Mouse (Mus musculus) heart, embryonic 14.5 days (tissue): ENCODE measurements around the gene Serf2. TPM values are rescaled to one million over a fixed set of nuclear protein-coding genes. Genes with fewer than 3 reads are reported as not detected.
A peak's percentile ranks its signal among the peaks of the same experiment; 100 is the strongest.

Experiments
- ATAC-seq: fragments of 200-750 bp; cut with Nextera tagmentation; 2 replicates; pipeline ENCODE4 v1.8.0; 2017; ENCODE audit warnings: low read depth, moderate TSS enrichment; ENCODE audit not compliant: insufficient number of reproducible peaks, insufficient read depth, low FRiP score
- H3K27ac ChIP-seq, 2 experiments: fragments of 200-500 bp in 1 of 2; fragments of 300-500 bp in 1 of 2; sonication (generic) in 1 of 2; replicated peaks in 1 of 2; 2 replicates each; pipeline ENCODE4 v1.5.1; 2012 to 2014; ENCODE audit warnings: low read depth in 2 of 2, low read length in 2 of 2, control low read depth in 1 of 2, mild to moderate bottlenecking in 1 of 2, mixed read lengths in 1 of 2; ENCODE audit not compliant: control insufficient read depth in 1 of 2, insufficient read depth in 1 of 2
- H3K27me3 ChIP-seq: fragments of 300-500 bp; sonication (generic); 2 replicates; pipeline ENCODE4 v1.6.1; 2014; ENCODE audit warnings: mild to moderate bottlenecking, low read length, control low read depth; ENCODE audit not compliant: control insufficient read depth, insufficient read depth
- H3K36me3 ChIP-seq: fragments of 300-500 bp; sonication (generic); 2 replicates; pipeline ENCODE4 v1.6.1; 2014; ENCODE audit warnings: mild to moderate bottlenecking, control low read depth, low read length, mixed read lengths; ENCODE audit not compliant: control insufficient read depth, insufficient read depth
- H3K4me1 ChIP-seq, 2 experiments: fragments of 200-500 bp in 1 of 2; fragments of 300-500 bp in 1 of 2; sonication (generic) in 1 of 2; 2 replicates each; pipeline ENCODE4 v1.6.1; 2012 to 2014; ENCODE audit warnings: low read length in 2 of 2, control low read depth in 1 of 2, mixed read lengths in 1 of 2; ENCODE audit not compliant: control insufficient read depth in 2 of 2, insufficient read depth in 2 of 2
- H3K4me2 ChIP-seq: fragments of 300-500 bp; sonication (generic); 2 replicates; pipeline ENCODE4 v1.6.1; 2014; ENCODE audit warnings: mild to moderate bottlenecking, low read length
- H3K4me3 ChIP-seq, 2 experiments: fragments of 200-500 bp in 1 of 2; fragments of 300-500 bp in 1 of 2; sonication (generic) in 1 of 2; 2 replicates each; pipeline ENCODE4 v1.5.1; 2012 to 2014; ENCODE audit warnings: low read length in 2 of 2, mild to moderate bottlenecking in 2 of 2, control low read depth in 1 of 2, low read depth in 1 of 2, moderate library complexity in 1 of 2; ENCODE audit not compliant: control insufficient read depth in 1 of 2, insufficient read depth in 1 of 2
- H3K9ac ChIP-seq: fragments of 300-500 bp; sonication (generic); 2 replicates; pipeline ENCODE4 v1.6.1; 2014; ENCODE audit warnings: mild to moderate bottlenecking, low read length
- H3K9me3 ChIP-seq: fragments of 300-500 bp; sonication (generic); 2 replicates; pipeline ENCODE4 v1.6.1; 2016; ENCODE audit warnings: low read length, control low read depth; ENCODE audit not compliant: control insufficient read depth
- WGBS: fragments of 180-500 bp; shearing (Covaris S2); extraction: QIAGEN DNeasy Blood & Tissue Kit; methylation state at CpG from one replicate; pipeline ENCODE4 v1.1.7; 2014; 5-methylcytosine and 5-hydroxymethylcytosine counted together
- microRNA-seq: library from miRNA; unstranded; fragments of <30 nt; microRNA quantifications from one replicate; pipeline ENCODE4, GENCODE M21; 2016
- polyA plus RNA-seq: library from polyadenylated mRNA; unstranded; fragments of >200 nt; fragmentation: Nextera tagmentation; extraction: Ambion mirVana; gene quantifications from 2 replicates; pipeline ENCODE4 v1.2.1, GENCODE M21; 2014

The Serf2 gene
- polyA plus RNA-seq, 1 experiment from 2014 or later = 675 TPM

- no peak for ATAC-seq
- H3K27me3 ChIP-seq = no peaks in the 10 kb centered on the region
- H3K4me1 ChIP-seq = peaks cover 0 to 17% of the 10 kb centered on the region in 2 experiments
- H3K4me3 ChIP-seq = peak overlapping the region; percentile 52 to 70; a peak in 3 of 4 replicates
- H3K9ac ChIP-seq = peak overlapping the region; percentile 78
- H3K4me2 ChIP-seq = peak overlapping the region; percentile 79
- peaks cover 18% of the 10 kb centered on the region for H3K36me3 ChIP-seq
- 14% methylated on average over 12 of the region's 12 CpGs for WGBS
- no peaks in the 10 kb centered on the region for H3K9me3 ChIP-seq
- peak overlapping the region in 1 of 2 experiments; percentile 9; a peak in 1 of 4 replicates for H3K27ac ChIP-seq
Measured at GRCm38 (mm10) chr2:121507173-121507950, 58.4 kb downstream of the Serf2 start.

Small RNA genes lying within 50 kb of the gene (microRNA-seq; reads per million reads assigned to microRNA genes)
- not detected for gene Gm22953

Other genes starting within 250 kb of the Serf2 start
- gene Trp53bp1, start 177.8 kb upstream of the Serf2 start, polyA plus RNA-seq = 44.1 and 47.5 TPM in 2 replicates
- 7.3 and 7.7 TPM in 2 replicates for gene Map1a, start 159.6 kb upstream of the Serf2 start, polyA plus RNA-seq
- 12.8 and 16.0 TPM in 2 replicates for gene Ppip5k1, start 93.8 kb upstream of the Serf2 start, polyA plus RNA-seq
- 0.42 and 0.72 TPM in 2 replicates for gene Ckmt1, start 91.5 kb upstream of the Serf2 start, polyA plus RNA-seq
- not detected in 2 replicates for gene Strc, start 62.0 kb upstream of the Serf2 start, polyA plus RNA-seq
- gene Pdia3, start 35.4 kb upstream of the Serf2 start, polyA plus RNA-seq = 339 and 411 TPM in 2 replicates
- 3.1 and 3.4 TPM in 2 replicates for gene Catsper2, start 35.4 kb upstream of the Serf2 start, polyA plus RNA-seq
- gene Ell3, start 4.9 kb upstream of the Serf2 start, polyA plus RNA-seq = 0.77 and 1.3 TPM in 2 replicates
- 85.7 and 101 TPM in 2 replicates for gene Hypk, start 4.1 kb downstream of the Serf2 start, polyA plus RNA-seq
- 0.20 and 0.63 TPM in 2 replicates for gene Serinc4, start 7.6 kb downstream of the Serf2 start, polyA plus RNA-seq
- gene Mfap1b, start 24.9 kb downstream of the Serf2 start, polyA plus RNA-seq = 44.3 and 45.4 TPM in 2 replicates
- 18.3 and 20.5 TPM in 2 replicates for gene Mfap1a, start 57.5 kb downstream of the Serf2 start, polyA plus RNA-seq
- 6.5 and 7.2 TPM in 2 replicates for gene Wdr76, start 57.5 kb downstream of the Serf2 start, polyA plus RNA-seq